Mouse (Mus musculus) adrenal gland (tissue): ENCODE data around the gene Agmat.
"Not testable (repeated sequence)": the region's sequence is repeated elsewhere in the genome, so short reads cannot be mapped to it uniquely, and the experiment has no call there.

Experiments
- intact Hi-C: fragments of 180-260 bp; cut with DNase I; formaldehyde crosslinking; loops from one replicate; pipeline ENCODE4 v1.15.1; 2025

The Agmat gene

DNA sequence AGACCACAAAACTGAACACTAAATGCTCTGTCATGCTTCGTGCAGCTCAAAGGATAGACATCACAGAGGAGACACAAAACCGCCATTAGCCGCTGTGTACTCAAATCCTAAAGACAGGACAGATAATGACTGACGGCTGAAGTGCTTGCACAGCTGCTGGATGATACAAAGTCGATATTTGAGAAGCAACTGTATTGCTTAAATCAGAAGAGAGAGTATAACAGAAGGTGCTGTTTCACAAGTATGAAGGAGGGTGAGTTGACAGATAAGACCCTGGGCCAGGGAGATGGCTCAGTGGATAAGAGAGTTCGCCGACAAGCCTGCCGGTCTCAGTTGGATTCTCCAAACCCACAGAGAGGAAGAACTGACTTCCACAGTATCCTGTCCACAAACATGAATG is 25.4 kb downstream of the Agmat start:
- intact Hi-C loops: no loop called here

DNA sequence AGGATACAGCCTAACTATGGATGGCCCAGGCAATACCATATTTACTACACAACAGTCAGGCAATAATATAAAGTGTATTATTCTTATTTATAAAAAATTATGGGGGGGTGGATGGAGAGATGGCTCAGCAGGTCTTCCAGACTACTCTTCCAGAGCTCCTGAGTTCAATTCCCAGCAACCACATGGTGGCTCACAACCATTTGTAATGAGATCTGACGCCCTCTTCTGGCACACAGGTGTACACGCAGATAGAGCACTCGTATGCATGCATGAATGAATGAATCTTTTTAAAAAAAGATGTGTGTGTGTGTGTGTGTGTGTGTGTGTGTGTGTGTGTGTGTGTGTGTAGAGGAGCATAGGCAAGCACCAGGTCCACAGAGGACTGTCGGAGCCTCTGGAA is 26.5 kb downstream of the Agmat start:
- intact Hi-C loops: not testable (repeated sequence)

DNA sequence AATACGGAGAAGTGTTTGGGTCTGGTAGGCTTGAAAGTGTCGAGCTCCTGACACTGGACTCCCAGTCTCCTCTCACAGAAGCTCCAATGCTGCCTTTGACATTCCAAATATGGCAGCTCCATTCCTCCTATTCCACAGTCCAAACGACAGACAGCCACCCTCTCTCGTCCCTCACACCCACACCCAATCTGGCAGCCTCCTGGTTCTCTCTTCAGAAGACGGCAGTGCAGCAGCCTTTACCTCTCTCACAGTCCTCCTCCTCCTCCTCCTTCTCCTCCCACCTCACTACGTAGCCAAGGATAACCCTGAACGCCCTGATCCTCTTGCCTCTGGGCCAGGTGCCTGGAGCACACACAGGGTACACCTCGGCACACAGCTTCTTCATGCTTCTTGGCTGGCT is 33.4 kb downstream of the Agmat start:
- intact Hi-C loops: no loop called here

DNA sequence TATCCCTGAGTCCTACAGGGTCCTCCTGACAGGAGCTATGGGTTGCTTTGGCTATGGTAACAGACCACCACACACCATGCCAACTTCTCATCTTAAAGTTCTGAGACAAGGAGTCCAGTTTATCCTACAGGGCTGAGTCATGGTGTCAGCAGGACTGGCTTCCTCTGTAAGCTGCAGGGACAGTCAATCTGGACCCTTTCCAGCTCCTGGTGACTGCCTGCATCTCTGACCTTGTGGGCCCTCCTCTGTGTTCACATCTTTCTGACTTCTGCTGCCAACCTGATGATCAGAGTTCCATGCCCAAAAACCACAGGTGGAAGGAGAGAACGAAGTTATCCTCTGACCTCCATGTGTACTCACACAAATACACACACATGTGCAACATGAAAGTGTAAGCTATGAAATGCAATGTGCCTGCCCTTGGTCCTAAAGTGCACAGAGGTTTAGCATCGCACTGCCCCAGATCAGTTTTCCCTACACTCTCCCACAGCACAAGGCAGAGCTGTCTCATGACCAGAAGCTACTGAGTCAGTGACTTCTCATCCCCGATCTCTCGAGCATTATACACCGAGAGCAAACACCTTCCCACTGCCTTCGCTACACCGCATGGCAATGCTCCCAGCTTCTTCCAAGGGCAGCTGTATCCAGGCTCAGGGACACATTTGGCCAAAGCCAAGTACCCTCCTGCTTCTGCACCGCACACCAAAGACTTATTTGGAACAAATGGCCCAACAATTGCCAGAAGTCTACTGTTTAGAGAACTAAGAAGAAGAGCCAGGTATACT is 34.9 kb downstream of the Agmat start:
- intact Hi-C loops: no loop called here

DNA sequence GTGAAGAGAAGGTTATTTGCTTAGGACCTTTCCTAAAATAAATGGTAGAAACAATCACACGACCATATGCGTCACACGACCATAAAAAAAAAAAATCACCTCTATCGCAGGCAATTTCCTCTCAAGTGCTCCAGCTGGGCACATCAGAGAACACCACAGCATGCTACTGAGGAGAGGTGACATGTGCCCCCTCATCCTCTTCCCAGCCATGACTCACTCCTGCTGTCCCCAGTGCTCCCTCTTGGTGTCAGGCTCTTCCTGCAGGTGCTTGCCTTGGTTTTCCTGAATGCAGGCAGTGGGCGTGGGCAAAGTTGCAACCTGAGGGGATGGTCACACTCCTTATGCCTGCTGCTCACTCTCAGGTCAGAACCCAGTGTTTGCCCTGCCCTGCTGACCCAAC is 38.4 kb downstream of the Agmat start:
- intact Hi-C loops: no loop called here

DNA sequence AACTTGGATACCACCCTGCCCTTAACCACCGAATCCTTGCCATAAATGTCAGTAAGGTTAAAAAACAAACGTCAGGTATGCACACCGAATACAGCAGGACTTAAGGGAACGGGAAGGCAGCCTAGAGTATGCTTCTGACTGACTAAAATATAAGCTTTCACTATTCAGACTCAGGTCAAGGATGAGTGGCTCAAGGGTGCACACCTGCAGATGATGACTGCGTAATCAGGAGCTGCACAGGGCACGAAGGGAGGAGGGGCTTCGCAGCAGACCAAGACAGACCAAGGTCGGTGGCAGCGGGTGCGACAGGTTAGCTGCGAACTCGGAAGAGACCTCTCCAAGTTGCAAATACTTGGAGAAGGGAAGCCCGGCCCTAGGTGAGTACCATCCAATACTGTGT is 39.7 kb downstream of the Agmat start:
- intact Hi-C loops: no loop called here

DNA sequence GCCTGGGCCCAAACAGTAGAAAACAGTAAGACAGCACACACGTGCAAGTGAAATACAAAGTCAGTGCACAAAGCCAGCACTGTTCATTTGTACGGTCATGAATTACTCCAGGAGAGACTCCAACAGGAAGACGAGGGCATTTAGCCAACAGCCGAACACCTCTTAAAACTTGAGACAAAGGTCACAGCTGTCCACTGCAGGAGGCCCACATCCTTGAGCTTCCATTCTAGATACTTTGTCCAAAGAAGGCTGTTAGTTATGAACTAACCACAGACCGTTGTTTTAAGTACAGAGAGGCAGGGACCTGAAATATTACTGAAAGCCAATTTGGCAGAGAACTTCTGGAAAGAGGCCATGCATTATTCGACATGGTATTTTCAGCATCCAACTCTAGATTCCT is 40.6 kb downstream of the Agmat start:
- intact Hi-C loops: no loop called here

DNA sequence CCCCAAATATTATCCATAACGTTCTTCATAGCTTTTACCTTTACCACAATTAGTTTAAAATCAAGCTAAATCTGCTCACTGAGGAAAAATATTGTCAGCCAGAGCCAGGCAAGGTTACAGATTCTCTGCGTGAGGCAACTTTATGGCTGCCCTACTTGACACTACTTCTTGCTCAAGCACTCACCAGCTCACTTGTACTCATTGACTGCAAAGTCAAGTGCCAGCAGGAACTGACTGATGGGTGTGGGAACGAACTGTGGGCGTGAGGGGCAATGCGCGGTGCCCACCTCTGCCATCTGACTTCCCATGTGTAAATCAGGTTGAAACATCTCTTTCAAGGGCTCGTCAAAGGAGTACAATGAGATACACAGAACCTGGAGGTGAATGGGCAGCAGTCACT is 41.0 kb downstream of the Agmat start:
- intact Hi-C loops: no loop called here

DNA sequence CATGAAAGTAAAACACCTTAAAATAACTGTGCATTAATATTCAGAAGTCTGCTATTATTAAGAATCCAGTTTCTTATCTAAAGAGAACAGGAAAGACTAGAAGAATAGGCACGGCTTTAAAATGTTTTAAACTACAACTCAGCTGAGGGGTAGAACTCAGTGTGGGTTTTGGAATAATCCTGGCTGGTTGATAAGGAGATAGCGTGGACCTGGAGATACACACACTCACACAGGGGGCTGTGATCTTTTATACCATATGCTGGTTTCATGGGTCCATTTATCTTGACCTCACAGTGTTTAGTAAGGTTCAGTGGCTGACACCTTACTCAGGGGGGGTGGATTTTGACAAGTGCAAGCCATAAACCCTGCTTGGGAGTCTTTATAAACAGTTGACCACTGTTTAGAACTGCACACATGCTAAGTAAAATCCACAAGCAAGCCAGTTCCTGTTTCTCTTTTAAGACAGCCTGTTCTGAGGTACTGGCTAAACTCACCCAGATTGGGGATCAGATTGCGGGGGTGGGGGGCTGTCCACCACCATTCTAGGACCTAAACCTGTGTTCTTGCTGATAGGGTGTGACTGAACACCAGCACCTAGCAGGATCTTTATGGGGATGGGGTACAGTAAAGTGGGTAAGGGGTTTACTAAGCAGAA is 43.2 kb downstream of the Agmat start:
- intact Hi-C loops: no loop called here

DNA sequence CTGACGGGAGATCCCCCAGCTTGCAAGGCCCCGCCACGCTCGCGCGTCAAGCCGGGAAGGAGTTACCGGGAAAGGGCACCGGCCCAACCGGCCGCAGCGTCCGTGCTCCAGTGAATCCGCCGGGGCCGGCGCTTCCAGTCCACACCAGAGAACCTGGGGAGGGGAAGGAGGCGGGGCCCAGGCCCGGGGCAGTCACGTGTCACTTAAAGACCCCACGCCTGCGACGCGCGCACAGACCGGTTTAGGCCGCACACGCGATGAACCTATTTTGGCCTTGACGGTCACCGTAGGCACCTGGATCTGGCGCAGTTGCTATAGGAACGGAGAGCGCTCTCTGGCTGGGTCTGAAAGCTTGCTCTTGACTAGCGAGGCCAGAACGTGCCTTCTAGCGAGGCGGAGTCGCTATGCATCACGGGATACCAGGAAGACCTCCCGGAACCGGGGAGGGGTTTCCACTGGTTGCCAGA is 44.1 kb downstream of the Agmat start, which contains the start of gene Dnajc16:
Gene Dnajc16, minus strand, starts transcription at position 408 of the 467 bp plus-strand sequence.
- intact Hi-C loops: no loop called here

DNA sequence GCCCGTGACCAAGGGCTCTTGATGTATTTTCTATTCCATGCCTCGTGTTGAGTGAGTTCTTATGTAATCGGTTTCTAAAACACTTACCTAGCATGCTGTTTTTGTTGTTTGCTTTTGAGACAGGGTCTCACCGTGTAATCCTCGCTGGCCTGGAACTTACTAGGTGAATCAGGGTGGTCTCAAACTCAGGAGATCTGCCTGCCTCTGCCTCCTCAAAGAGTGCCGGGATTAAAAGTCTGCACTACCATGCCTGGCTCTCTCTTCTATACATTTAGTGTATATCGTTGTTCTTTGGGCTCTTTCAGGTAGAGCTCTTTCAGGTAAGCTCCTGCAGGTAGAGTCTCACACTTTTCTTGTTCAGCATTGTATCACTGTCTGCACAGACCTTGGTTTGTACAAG is 45.0 kb downstream of the Agmat start:
- intact Hi-C loops: no loop called here

DNA sequence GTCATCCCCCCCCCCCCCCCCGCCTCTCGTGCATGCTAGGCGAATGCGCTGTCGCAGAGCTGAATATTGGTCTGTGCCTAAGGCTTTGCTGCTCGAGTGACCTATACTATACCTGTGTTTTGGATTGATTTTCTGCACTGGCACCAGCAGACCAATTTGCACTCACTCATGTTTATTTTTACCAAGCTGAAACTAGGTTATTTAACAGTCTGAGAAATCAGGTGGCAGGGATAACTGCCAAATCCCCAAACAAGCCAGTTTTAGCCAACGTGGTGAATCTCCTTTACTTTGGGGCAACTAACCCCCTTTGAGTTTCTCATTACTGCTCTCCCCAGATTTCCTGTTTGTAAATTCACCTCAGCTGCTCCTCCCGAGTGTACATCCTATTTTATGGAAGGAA is 45.5 kb downstream of the Agmat start:
- intact Hi-C loops: no loop called here

DNA sequence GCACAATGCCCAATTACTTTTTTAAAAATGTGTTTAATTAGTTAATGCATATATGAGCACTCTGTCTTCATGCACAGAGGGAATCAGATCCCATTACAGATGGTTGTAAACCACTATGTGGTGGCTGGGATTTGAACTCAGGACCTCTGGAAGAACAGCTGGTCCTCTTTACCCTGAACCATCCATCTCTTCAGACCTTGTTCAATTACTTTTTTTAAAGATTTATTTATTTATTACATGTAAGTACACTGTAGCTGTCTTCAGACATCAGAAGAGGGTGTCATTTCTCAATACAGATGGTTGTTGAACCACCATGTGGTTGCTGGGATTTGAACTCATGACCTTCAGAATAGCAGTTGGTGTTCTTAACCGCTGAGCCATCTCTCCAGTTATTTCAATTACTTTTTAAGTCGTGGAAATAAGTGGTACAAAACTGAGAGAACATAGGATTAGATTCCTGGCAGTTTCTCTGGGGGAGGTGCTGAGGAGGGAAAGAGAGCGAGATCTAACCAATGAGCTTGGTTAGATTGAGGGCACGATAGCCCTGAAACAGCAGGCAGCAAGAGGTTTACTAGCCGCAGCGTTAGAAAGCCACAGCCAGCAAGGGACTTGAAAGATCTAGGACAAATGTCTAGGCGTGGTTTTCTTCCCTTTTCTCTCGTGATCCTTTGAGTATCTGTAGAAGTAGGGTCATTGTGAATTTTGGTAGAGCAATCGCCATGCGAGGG is 46.2 kb downstream of the Agmat start:
- intact Hi-C loops: no loop called here

DNA sequence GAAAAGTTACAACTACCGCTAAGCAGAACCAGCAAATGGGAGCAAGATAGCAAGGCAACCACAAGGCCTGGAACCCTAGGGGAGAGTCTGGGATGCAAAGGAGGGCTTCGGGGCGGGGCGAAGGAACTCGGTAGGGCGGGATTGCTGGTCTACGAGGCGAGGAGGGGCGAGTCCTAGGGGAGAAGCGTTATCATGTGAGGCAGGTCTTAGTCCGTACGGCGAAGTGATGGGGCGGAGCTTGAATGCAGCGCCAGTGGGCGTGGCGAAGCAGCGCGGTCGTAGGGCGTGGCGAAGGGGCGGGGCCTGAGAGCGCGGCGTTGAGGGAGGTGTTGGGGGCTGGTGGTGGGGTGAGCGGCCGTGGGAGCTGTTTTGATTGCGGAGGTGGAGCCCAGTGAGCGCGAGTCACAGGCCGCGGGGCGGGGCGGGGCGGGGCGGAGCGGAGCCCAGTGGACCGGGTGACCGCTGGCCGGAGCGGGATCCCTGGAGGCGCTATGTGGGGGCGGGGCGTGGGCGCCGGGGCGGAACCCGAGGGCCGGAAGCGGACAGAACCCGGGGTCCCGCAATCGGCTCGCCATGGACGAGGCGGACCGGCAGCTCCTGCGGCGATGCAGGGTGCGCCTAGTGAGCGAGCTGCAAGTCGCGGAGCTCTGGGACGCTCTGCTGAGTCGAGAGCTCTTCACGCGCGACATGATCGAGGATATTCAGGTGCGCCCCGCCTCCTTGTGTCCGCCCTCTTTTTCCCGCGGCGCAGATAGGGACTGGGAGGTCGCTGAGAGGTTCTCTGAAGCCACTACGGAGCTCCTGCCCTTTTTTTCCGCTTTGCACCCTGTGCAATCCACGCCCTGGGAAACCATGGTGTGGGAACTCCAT is 47.0 kb downstream of the Agmat start, which contains the start of gene Casp9:
Gene Casp9, plus strand, starts transcription at position 331 of the 870 bp plus-strand sequence.
- intact Hi-C loops: no loop called here

DNA sequence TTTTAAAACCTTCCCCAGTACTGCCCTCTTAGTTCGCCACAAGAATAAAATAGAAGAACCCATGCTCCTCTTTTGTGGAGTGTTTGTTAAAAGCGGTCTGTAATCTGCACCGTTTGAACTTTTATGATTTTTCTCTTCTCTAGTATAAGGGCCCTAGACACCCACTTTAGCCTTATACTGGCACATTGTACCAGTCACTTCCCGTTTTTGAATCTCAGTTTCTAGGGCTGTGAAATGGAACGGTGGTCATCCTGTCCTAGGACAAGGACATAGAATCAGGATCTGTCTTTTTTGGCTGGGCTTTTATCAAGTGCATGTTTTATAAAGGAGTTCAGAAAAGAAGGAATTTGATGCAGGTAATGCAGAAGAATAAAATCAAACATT is 47.7 kb downstream of the Agmat start:
- intact Hi-C loops: no loop called here

DNA sequence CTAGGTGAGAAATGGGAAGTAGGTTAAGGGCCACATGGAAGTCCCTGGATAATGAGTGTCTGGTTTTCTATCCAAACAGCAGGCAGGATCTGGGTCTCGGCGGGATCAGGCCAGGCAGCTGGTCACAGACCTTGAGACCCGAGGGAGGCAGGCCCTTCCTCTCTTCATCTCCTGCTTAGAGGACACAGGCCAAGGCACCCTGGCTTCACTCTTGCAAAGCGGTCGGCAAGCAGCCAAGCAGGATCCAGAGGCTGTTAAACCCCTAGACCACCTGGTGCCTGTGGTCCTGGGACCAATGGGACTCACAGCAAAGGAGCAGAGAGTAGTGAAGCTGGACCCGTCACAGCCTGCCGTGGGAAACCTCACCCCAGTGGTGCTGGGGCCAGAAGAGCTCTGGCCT is 49.9 kb downstream of the Agmat start:
- intact Hi-C loops: no loop called here

DNA sequence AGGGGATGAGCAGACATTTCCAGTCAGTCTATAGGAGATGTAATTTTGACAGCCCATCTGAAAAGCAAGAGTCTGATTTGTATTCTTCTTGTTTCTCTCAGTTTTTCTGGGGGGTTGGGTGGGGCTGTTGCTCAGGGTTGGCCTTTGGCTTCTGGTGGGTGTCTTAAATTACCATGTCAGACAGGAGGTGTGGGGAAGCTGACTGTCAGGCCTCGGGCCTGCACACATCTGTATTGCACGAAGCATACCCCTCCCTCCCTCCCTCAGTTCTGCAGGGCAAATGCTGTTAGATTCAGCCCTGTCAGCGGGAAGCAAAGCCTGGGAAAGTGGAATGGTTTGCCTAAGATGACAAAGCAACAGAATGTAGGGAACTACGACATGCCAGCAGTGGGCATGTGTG is 50.5 kb downstream of the Agmat start:
- intact Hi-C loops: no loop called here

DNA sequence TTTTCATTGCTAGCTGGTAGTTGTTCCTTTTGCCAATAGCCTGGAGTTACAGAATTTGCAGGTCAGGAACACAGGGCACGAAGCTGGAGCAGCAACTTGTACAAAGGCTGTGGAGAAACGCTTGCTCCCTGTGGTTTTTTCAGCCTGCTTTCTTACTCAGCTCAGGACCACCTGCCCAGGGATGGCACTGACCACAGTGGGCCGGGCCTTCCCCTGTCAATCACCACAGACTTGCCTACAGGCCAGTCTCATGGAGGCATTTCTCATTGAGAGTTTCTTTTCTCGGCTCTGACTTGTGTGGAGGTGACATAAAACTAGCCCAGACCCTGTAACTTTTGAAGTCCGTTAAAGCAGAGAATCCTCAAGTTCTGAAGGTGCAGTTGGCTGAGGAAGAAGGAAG is 51.1 kb downstream of the Agmat start:
- intact Hi-C loops: no loop called here

DNA sequence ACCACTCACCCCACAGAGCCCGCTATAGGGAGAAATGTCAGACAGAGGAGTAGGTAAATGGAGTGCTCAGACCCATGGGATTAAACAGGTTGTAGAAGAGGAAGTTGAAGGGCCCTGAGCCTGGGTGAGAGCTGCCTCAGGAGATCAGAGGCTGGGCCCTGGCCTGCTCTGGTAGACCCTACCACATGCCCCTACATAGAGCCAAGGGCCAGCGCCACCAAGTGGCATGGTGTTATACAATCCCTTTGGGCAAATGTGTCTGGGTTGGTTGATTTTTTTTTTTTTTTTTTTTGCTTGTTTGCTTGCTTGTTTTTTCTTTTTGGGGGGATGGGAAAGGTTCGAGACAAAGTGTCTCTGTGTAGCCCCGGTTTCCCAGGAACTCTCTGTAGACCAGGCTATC is 57.6 kb downstream of the Agmat start:
- intact Hi-C loops: no loop called here

DNA sequence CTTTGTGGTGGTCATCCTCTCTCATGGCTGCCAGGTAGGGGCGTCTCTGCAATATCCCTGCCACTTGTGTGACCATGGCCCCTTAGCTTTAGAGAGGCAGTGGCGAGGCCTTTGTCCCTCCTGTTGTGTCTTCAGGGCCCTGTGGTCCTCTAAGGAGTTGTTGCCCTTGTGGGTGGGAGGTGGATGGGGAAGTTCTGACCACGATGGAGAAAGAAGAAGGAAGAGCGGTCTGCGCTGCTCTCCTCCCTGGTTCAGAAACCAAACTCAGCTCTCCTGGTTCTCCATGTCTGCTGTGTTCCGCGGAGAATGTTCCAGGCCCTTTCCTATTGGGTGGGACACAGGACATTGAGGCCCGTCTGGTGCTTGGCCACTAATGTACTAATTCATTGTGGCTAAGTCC is 59.4 kb downstream of the Agmat start:
- intact Hi-C loops: loop anchor here (5.0 kb wide), 1 partner anchor 46 kb away; no protein-coding TSS in a partner anchor
